Mouse (Mus musculus) CH12.LX (cell line): ENCODE data around the gene Spn. TPM values are rescaled to one million over a fixed set of nuclear protein-coding genes. Genes with fewer than 3 reads are reported as not detected.
"Not testable (repeated sequence)": the region's sequence is repeated elsewhere in the genome, so short reads cannot be mapped to it uniquely, and the experiment has no call there.

ENCODE experiments used
- DNase-seq: peaks from one replicate; pipeline ENCODE4 v3.0.0-alpha.2; 2013; ENCODE audit errors: extremely low read depth
- H3K27ac ChIP-seq: 2 replicates; pipeline ENCODE4 v1.5.1; 2012; ENCODE audit warnings: low read depth, mild to moderate bottlenecking, control low read depth, moderate library complexity; ENCODE audit not compliant: insufficient read depth
- H3K27me3 ChIP-seq: replicated peaks from 2 replicates; pipeline ENCODE3; 2012; ENCODE audit warnings: inconsistent platforms
- H3K36me3 ChIP-seq, 2 experiments: replicated peaks in 1 of 2; 2 replicates each; pipeline versions ENCODE3 to v1.6.1; 2012; ENCODE audit warnings: inconsistent platforms in 1 of 2, low read length in 1 of 2, mild to moderate bottlenecking in 1 of 2, mixed read lengths in 1 of 2, moderate library complexity in 1 of 2; ENCODE audit not compliant: control insufficient read depth in 1 of 2, insufficient read depth in 1 of 2
- H3K4me1 ChIP-seq, 2 experiments: 2 replicates each; pipeline ENCODE4 v1.6.1; 2012; ENCODE audit warnings: inconsistent platforms in 1 of 2, moderate library complexity in 1 of 2; ENCODE audit not compliant: insufficient read depth in 2 of 2, control insufficient read depth in 1 of 2
- H3K4me2 ChIP-seq: 2 replicates; pipeline ENCODE4 v1.6.1; 2012; ENCODE audit warnings: low read depth, mild to moderate bottlenecking, control low read depth; ENCODE audit not compliant: poor library complexity, insufficient read depth, severe bottlenecking
- H3K4me3 ChIP-seq, 3 experiments: fragments of 150-350 bp in 1 of 3; sonication (generic) in 1 of 3; replicated peaks in 1 of 3; 2 replicates each; pipeline versions ENCODE3 to v1.5.1; 2011 to 2012; ENCODE audit warnings: low read depth in 2 of 3, low read length in 2 of 3, mild to moderate bottlenecking in 2 of 3, moderate library complexity in 2 of 3, control low read depth in 1 of 3, improper control_type of control experiment in 1 of 3, inconsistent platforms in 1 of 3, mixed read lengths in 1 of 3; ENCODE audit not compliant: poor library complexity in 1 of 3
- H3K79me2 ChIP-seq: replicated peaks from 2 replicates; pipeline ENCODE4 v1.6.1; 2012; ENCODE audit warnings: mild to moderate bottlenecking, moderate library complexity; ENCODE audit not compliant: control insufficient read depth, poor library complexity, insufficient read depth, severe bottlenecking; ENCODE audit errors: extremely low read depth
- H3K9ac ChIP-seq: 2 replicates; pipeline ENCODE4 v1.6.1; 2012; ENCODE audit warnings: low read depth, mild to moderate bottlenecking, control low read depth, moderate library complexity; ENCODE audit not compliant: insufficient read depth
- H3K9me3 ChIP-seq: replicated peaks from 2 replicates; pipeline ENCODE3; 2012; ENCODE audit warnings: low read length, inconsistent platforms, mixed read lengths
- CTCF ChIP-seq, 2 experiments: IDR thresholded peaks in 1 of 2; conservative IDR thresholded peaks in 1 of 2; 2 replicates each; pipeline ENCODE4 v1.5.1; 2011 to 2012; ENCODE audit warnings: low read depth in 2 of 2, low read length in 2 of 2, improper control_type of control experiment in 1 of 2, inconsistent platforms in 1 of 2, mild to moderate bottlenecking in 1 of 2, moderate library complexity in 1 of 2
- E2F4 ChIP-seq: IDR thresholded peaks from 2 replicates; pipeline ENCODE4 v1.6.1; 2011; ENCODE audit warnings: low read depth, low read length, improper control_type of control experiment; ENCODE audit not compliant: insufficient replicate concordance
- ELF1 ChIP-seq: IDR thresholded peaks from 2 replicates; pipeline ENCODE4 v1.6.1; 2014; ENCODE audit warnings: low read depth, mild to moderate bottlenecking, inconsistent platforms, low read length, improper control_type of control experiment
- HCFC1 ChIP-seq: IDR thresholded peaks from 2 replicates; pipeline ENCODE4 v1.6.1; 2012; ENCODE audit warnings: low read depth, mild to moderate bottlenecking, inconsistent platforms, low read length, improper control_type of control experiment
- JUND ChIP-seq: conservative IDR thresholded peaks from 2 replicates; pipeline ENCODE4 v1.6.1; 2011; ENCODE audit warnings: low read depth, low read length, improper control_type of control experiment
- MAFK ChIP-seq: IDR thresholded peaks from 2 replicates; pipeline ENCODE4 v1.6.1; 2011; ENCODE audit warnings: low read length, improper control_type of control experiment; ENCODE audit not compliant: insufficient replicate concordance
- MAX ChIP-seq: IDR thresholded peaks from 2 replicates; pipeline ENCODE4 v1.6.1; 2011; ENCODE audit warnings: low read length, improper control_type of control experiment
- MAZ ChIP-seq: IDR thresholded peaks from 2 replicates; pipeline ENCODE4 v1.6.1; 2012; ENCODE audit warnings: low read depth, mild to moderate bottlenecking, inconsistent platforms, low read length, improper control_type of control experiment, moderate library complexity
- MXI1 ChIP-seq: IDR thresholded peaks from 2 replicates; pipeline ENCODE4 v1.6.1; 2011; ENCODE audit warnings: mild to moderate bottlenecking, low read depth, low read length, improper control_type of control experiment
- NELFE ChIP-seq: IDR thresholded peaks from 2 replicates; pipeline ENCODE4 v1.6.1; 2011; ENCODE audit warnings: low read depth, low read length, improper control_type of control experiment
- PAX5 ChIP-seq: IDR thresholded peaks from 2 replicates; pipeline ENCODE4 v1.6.1; 2012; ENCODE audit warnings: low read length, inconsistent platforms, mixed read lengths
- POLR2A ChIP-seq: IDR thresholded peaks from 2 replicates; pipeline ENCODE4 v1.6.1; 2011; ENCODE audit warnings: low read depth, mild to moderate bottlenecking, improper control_type of control experiment, low read length
- RAD21 ChIP-seq: IDR thresholded peaks from 2 replicates; pipeline ENCODE4 v1.6.1; 2011; ENCODE audit warnings: low read depth, mild to moderate bottlenecking, low read length, improper control_type of control experiment, moderate library complexity
- SIN3A ChIP-seq: IDR thresholded peaks from 2 replicates; pipeline ENCODE4 v1.6.1; 2012; ENCODE audit warnings: low read length, improper control_type of control experiment, inconsistent platforms
- SMC3 ChIP-seq: IDR thresholded peaks from 2 replicates; pipeline ENCODE4 v1.6.1; 2011; ENCODE audit warnings: low read depth, low read length, improper control_type of control experiment
- TBP ChIP-seq: conservative IDR thresholded peaks from 2 replicates; pipeline ENCODE4 v1.6.1; 2011; ENCODE audit warnings: low read depth, low read length, improper control_type of control experiment
- USF1 ChIP-seq: IDR thresholded peaks from 2 replicates; pipeline ENCODE4 v1.6.1; 2014; ENCODE audit warnings: low read depth, mild to moderate bottlenecking, inconsistent platforms, low read length, improper control_type of control experiment
- dilution Hi-C: fragments of 300-500 bp; cut with MboI; formaldehyde crosslinking; loops from 2 replicates; pipeline ENCODE4 v1.14.3; 2020; ENCODE audit warnings: low sequenced_read_pairs; ENCODE audit not compliant: extremely low pct_unique_long_range_greater_than_20kb, extremely low pct_ligation_motif_present
- in situ Hi-C: fragments of 300-500 bp; cut with MboI; formaldehyde crosslinking; loops from 3 replicates; pipeline ENCODE4 v1.14.3; 2019; ENCODE audit warnings: low sequenced_read_pairs, low pct_ligation_motif_present, low pct_unique_long_range_greater_than_20kb, mixed read lengths
- polyA plus RNA-seq: library from polyadenylated mRNA; unstranded; fragments of >175 nt; gene quantifications from 2 replicates; pipeline ENCODE4 v1.2.1, GENCODE M21; 2012; ENCODE audit warnings: low read depth; ENCODE audit not compliant: insufficient read length
- total RNA-seq, 2 experiments: library from RNA; depleted of rRNA; stranded (reverse); fragments of 300-350 nt in 1 of 2; fragments of >200 nt in 1 of 2; gene quantifications; 2 replicates each; pipeline ENCODE4 v1.2.3; 2012 to 2014

The Spn gene
- total and polyA plus RNA-seq, 3 experiments: 2.4 to 16.3 (median 3.3) TPM

GRCm38 (mm10) chr7:127181724-127182123 is 44.1 kb upstream of the Spn start:
- peak in 1 of 2 experiments; percentile 44; a peak in 2 of 4 replicates for TF ChIP-seq CTCF (conservative IDR thresholded peaks at IDR 0.05 in 1 of 2, IDR thresholded peaks at IDR 0.05 in 1 of 2; ENCODE audit: low read depth in 2 of 2, low read length in 2 of 2)
- TF ChIP-seq POLR2A: peak; percentile 17; the same call in 1 of the 2 replicates
- 0 out of 2 replicates have a peak, but pooled peaks have one; percentile 21 for TF ChIP-seq SMC3
- TF ChIP-seq RAD21: peak; percentile 13
- H3K9ac ChIP-seq, dilution Hi-C loops, H3K4me3 ChIP-seq, H3K27ac ChIP-seq, DNase-seq, H3K27me3 ChIP-seq, H3K79me2 ChIP-seq, H3K4me2 ChIP-seq, in situ Hi-C loops: not testable (repeated sequence)
- Histone ChIP-seq H3K36me3 (peaks cover 50 to 86% of the 10 kb centered on the region in 2 experiments), H3K9me3 (peaks cover 13% of the 10 kb centered on the region), H3K4me1 (peaks cover 16 to 61% of the 10 kb centered on the region in 2 experiments)

- Histone ChIP-seq H3K4me3 (no peak overlapping the region), H3K9ac (no peak overlapping the region), H3K9me3 (peaks cover 13% of the 10 kb centered on the region), H3K36me3 (peaks cover 50 to 84% of the 10 kb centered on the region in 2 experiments), H3K4me1 (peaks cover 11 to 52% of the 10 kb centered on the region in 2 experiments), H3K27ac (no peak overlapping the region), H3K4me2 (no peak overlapping the region), H3K27me3 (no peaks in the 10 kb centered on the region), H3K79me2 (no peaks in the 10 kb centered on the region; the same call in 1 of the 2 replicates)
- dilution Hi-C loops: no loop called here
- TF ChIP-seq JUND: no peak
- TF ChIP-seq HCFC1: no peak
- TF ChIP-seq PAX5: no peak
- no peak for TF ChIP-seq MAFK
- no peak for TF ChIP-seq E2F4
- no peak for DNase-seq
- in situ Hi-C loops: no loop called here
Measured at GRCm38 (mm10) chr7:127180783-127181182, 43.2 kb upstream of the Spn start.

GRCm38 (mm10) chr7:127176937-127177336 is 39.3 kb upstream of the Spn start:
- Histone ChIP-seq H3K4me2 (no peak overlapping the region), H3K4me1 (peaks cover 4 to 25% of the 10 kb centered on the region in 2 experiments; a peak in 2 of 4 replicates)
- no peak for TF ChIP-seq MAX
- TF ChIP-seq POLR2A: no peak
- TF ChIP-seq TBP: no peak
- no peak for TF ChIP-seq MXI1
- TF ChIP-seq SIN3A: no peak
- TF ChIP-seq MAZ: no peak
- TF ChIP-seq ELF1: no peak
- no peak for TF ChIP-seq NELFE
- no peak for TF ChIP-seq USF1

More at GRCm38 (mm10) chr7:127176937-127177336, 39.3 kb upstream of the Spn start:
- Histone ChIP-seq H3K27me3 (no peaks in the 10 kb centered on the region), H3K36me3 (peaks cover 55 to 78% of the 10 kb centered on the region in 2 experiments), H3K27ac (no peak overlapping the region), H3K9me3 (peaks cover 33% of the 10 kb centered on the region), H3K79me2 (no peaks in the 10 kb centered on the region; the same call in 1 of the 2 replicates), H3K9ac (no peak overlapping the region), H3K4me3 (no peak overlapping the region)
- in situ Hi-C loops: no loop called here
- dilution Hi-C loops: no loop called here
- no peak for DNase-seq
